Mouse (Mus musculus): ENCODE results near the gene Dusp18.
A peak's percentile ranks its signal among the peaks of the same experiment; 100 is the strongest.

Dusp18 gene

GRCm38 (mm10) chr11:3930931-3931330 is 35.9 kb downstream of the Dusp18 start:
- no peak for DNase-seq (ENCODE audit: low read depth)

DNA sequence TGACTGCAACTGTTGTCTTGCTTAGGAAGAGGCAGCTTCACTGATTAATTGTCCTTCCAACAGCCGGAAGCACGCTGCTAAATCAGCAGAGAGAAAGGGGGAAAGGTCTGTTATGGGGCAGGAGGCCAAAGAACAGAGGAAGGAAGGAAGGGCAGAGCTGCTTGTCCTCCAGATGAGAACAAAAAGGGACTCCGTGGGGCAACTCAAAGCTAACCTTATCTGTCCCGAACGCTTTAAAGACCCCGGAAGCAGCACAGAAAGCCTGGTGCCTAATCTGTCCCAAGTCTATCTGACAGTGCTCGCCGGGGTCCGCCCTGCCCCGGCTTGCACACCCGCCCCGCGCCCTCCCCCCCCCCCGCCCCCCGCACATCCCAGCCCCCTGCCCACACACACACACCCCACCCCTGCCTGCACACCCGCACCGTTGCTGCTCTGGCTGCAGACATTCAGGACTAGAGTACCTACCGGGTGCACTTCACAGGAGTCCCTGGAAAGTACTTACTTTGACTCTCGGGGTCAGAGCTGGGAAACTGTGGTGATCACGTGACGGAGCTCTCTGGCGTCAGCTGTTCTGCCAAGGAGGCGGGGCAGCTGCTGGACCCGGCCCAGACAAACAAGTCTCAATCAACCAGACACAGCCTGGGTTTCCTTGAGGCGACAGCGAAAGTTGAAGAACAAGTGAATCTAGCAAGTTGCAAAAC is 36.6 kb downstream of the Dusp18 start, which contains the start of gene Tcn2:
TSS of gene Tcn2 (minus strand) at position 649 of the 701 bp plus-strand sequence.
- DNase-seq (ENCODE audit: low read depth): peak; percentile 52

- no peak for DNase-seq (ENCODE audit: low read depth)
These were observed 38.8 kb downstream of the Dusp18 start for GRCm38 (mm10) chr11:3933756-3934285.

- DNase-seq (ENCODE audit: low read depth): no peak
These were observed 40.1 kb downstream of the Dusp18 start for GRCm38 (mm10) chr11:3935135-3935534.

- DNase-seq (ENCODE audit: low read depth): no peak
These were observed 41.3 kb downstream of the Dusp18 start for GRCm38 (mm10) chr11:3936318-3936717.

DNA sequence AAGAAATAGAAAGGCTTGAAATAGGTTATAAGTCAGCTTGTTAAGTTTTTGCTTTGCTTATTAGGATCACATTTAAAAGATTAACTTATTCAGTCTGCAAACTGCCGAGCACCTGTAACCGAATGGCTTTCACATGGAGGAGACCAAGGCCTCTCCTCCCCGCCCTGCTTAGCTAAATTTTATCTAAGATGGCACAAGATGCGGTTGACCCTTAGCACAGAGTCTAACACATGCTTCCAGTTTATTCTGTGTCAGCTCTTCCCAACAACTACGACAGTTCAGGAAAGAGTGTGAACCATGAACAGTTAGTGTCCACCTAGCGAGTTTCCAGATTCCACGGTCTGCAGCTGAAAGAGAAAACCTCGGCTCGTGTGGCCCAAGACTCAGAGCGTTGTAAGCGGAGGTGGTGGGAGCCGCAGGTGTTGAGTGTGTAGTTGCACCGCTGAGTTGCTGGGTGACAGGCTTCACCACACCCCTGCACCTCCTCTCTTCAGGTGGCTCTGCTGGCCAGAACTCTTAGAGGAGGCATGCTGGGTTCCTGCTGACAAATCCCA is 42.4 kb downstream of the Dusp18 start:
- no peak for DNase-seq (ENCODE audit: low read depth)

DNA sequence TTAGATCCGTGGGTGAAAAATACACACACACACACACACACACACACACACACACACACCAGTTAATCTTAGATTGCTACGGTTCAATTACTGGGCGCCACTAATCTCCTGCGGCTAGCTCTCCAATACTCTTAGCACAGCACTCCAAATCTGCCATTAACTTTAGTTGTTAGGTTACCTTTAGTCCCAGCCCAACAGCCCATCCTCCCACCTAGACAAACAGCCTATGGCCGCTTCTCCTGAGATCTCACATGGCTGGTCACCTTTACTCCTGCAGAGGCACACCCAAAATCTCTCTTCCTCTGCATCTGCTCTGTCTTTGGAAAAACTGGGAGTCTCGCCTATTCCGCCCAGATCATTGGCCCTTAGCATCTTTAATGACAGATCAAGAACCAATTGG is 46.3 kb downstream of the Dusp18 start:
- DNase-seq (ENCODE audit: low read depth): no peak

DNA sequence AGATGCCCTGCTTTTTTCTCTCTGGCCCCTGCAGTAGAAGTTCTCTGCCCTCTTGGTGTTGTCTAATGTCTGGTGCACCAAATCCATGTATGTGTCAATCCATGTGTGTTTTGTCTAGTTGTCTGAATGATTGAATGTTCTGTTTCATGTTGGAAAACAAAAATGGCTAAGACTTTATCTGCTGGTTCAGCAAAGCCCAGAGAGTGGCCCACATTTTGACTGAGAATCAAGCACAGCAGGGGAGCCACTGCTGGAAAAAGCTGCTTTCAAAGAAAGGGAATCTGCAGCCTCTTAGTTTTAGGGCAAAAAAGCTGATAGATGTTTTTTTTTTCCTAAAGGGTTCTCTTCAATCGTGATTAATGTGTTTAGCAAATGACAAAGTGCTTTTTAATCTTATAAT is 51.3 kb downstream of the Dusp18 start:
- no peak for DNase-seq (ENCODE audit: low read depth)

Measured in c-Kit-positive CD71-positive TER-119-negative erythroid progenitor cells, embryonic 14.5 days (primary cell).